In the genomic region with DNA sequence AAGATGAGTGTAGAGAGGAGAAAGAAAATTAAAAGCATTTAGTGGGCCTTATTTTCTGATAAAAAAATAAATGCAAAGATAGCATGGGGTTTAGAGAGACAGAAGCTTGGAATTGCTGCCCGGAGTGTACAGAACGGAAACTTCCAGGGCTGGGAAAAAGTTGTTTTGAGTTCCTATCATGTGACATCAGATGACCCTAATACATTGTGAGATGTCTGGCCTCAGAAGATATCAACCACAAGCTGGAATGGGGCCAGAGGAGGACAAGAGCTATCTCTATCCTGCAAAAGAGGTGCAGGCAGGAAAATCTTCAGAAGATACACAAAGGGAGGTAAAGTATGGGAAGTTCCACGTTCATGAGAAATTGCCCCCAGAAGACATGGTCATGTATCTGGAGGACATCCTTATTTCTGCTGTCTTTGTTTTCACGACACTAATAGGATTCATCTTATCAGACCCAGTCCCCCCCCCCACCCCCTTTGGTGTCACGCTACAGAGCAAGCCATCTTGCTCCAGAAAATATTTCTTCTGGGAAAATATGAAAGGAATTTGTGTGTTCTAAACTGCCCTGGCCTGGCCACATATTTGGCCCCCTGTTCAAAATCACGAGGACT, we compare ENCODE assay signal across 1 mouse cellular context.
TF ChIP-seq lines count a peak whose summit lies in the region.

No protein-coding gene starts in this region.

TF ChIP-seq in MEL, 35 proteins besides CTCF, POLR2A, EP300 and RAD21 (continued from another document):
- TF ChIP-seq POLR2AphosphoS5 (IDR thresholded peaks at IDR 0.05; ENCODE audit: borderline replicate concordance, low read depth, low read length) (no peak), E2F4 (IDR thresholded peaks at IDR 0.05; ENCODE audit: borderline replicate concordance, low read depth, low read length) (no peak), GATA1 (IDR thresholded peaks at IDR 0.05; ENCODE audit: low read depth, low read length) (no peak), NELFE (IDR thresholded peaks at IDR 0.05; ENCODE audit: low read depth, low read length) (no peak), TBP (IDR thresholded peaks at IDR 0.05; ENCODE audit: low read depth, low read length) (no peak)
TF ChIP-seq in MEL: peak in this region for 0.
